Mouse (Mus musculus) embryonic facial prominence, embryonic 10.5 days (tissue): ENCODE results near the gene Ryr2. TPM values are rescaled to one million over a fixed set of nuclear protein-coding genes. Genes with fewer than 3 reads are reported as not detected.

ENCODE experiments used
- DNase-seq: peaks from one replicate; pipeline ENCODE4 v3.0.0-alpha.2; 2017; ENCODE audit warnings: low spot score
- H3K27ac ChIP-seq: fragments of 300-500 bp; sonication (generic); replicated peaks from 2 replicates; pipeline ENCODE4 v1.5.1; 2016; ENCODE audit warnings: mild to moderate bottlenecking
- H3K27me3 ChIP-seq: fragments of 300-500 bp; sonication (generic); replicated peaks from 2 replicates; pipeline ENCODE4 v1.6.1; 2016; ENCODE audit warnings: low read depth, mild to moderate bottlenecking; ENCODE audit not compliant: poor library complexity, severe bottlenecking
- H3K36me3 ChIP-seq: fragments of 300-500 bp; sonication (generic); replicated peaks from 2 replicates; pipeline ENCODE4 v1.6.1; 2016; ENCODE audit warnings: mild to moderate bottlenecking, moderate library complexity
- H3K4me1 ChIP-seq: fragments of 300-500 bp; sonication (generic); 2 replicates; pipeline ENCODE4 v1.6.1; 2016
- H3K4me3 ChIP-seq: fragments of 300-500 bp; sonication (generic); 2 replicates; pipeline ENCODE4 v1.5.1; 2016; ENCODE audit warnings: mild to moderate bottlenecking, moderate library complexity
- H3K9me3 ChIP-seq: fragments of 300-500 bp; sonication (generic); 2 replicates; pipeline ENCODE4 v1.6.1; 2016; ENCODE audit warnings: mild to moderate bottlenecking
- WGBS: fragments of 180-500 bp; shearing (Covaris S2); methylation state at CpG from one replicate; pipeline ENCODE4 v1.1.7; 2016; 5-methylcytosine and 5-hydroxymethylcytosine counted together
- polyA plus RNA-seq: library from polyadenylated mRNA; unstranded; fragments of >200 nt; fragmentation: Nextera tagmentation; extraction: Ambion mirVana; gene quantifications from 2 replicates; pipeline ENCODE4 v1.2.1, GENCODE M21; 2016

Ryr2 gene
- polyA plus RNA-seq, 1 experiment from 2014 or later: 0.14 TPM

DNA sequence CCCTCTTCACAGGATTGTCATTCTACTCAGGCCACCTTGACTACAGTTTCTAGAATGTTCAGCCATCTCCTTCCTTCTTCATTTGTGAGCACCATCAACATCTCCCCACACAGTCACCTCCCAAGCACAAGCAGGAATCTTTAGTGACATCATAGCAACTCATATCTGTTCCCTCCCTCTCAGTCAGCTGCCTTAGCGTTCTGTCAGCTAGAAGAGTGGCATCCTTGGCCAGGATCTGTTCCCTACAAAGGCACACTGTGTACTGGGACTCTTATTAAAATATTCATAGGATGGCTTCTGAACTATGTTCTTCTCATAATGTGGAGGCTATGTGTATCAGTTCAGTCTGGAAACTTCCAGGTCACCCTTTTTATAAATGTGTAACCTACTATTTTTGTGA is 8.1 kb upstream of the Ryr2 start:
- no peaks in the 10 kb centered on the region for H3K36me3 ChIP-seq
- no peak overlapping the region for H3K4me3 ChIP-seq
- WGBS: 72% methylated on average over 1 of the region's 1 CpGs
- no peak for DNase-seq
- no peaks in the 10 kb centered on the region for H3K27me3 ChIP-seq
- H3K4me1 ChIP-seq: no peaks in the 10 kb centered on the region
- H3K27ac ChIP-seq: no peak overlapping the region
- H3K9me3 ChIP-seq: no peaks in the 10 kb centered on the region

DNA sequence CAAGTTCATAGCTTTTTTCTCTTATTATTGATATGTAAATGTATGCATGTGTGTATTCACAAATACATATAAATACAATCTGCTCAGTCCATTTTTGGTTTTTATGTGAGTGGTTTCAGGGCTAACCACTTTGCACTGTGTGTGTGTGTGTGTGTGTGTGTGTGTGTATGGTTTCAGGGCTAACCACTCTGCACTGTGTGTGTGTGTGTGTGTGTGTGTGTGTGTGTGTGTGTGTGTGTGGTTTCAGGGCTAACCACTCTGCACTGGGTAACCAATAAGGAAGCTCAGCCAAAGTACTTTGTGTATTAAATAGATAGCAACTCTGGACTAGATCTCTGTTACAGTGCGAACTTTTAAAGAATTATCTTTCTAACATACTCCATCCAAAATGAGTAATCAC is 2.2 kb upstream of the Ryr2 start:
- Histone ChIP-seq H3K27me3 (peaks cover 46% of the 10 kb centered on the region), H3K9me3 (no peaks in the 10 kb centered on the region), H3K36me3 (no peaks in the 10 kb centered on the region), H3K4me3 (no peak overlapping the region), H3K27ac (no peak overlapping the region), H3K4me1 (peaks cover 14% of the 10 kb centered on the region)
- 97% methylated on average over 1 of the region's 1 CpGs for WGBS
- no peak for DNase-seq

DNA sequence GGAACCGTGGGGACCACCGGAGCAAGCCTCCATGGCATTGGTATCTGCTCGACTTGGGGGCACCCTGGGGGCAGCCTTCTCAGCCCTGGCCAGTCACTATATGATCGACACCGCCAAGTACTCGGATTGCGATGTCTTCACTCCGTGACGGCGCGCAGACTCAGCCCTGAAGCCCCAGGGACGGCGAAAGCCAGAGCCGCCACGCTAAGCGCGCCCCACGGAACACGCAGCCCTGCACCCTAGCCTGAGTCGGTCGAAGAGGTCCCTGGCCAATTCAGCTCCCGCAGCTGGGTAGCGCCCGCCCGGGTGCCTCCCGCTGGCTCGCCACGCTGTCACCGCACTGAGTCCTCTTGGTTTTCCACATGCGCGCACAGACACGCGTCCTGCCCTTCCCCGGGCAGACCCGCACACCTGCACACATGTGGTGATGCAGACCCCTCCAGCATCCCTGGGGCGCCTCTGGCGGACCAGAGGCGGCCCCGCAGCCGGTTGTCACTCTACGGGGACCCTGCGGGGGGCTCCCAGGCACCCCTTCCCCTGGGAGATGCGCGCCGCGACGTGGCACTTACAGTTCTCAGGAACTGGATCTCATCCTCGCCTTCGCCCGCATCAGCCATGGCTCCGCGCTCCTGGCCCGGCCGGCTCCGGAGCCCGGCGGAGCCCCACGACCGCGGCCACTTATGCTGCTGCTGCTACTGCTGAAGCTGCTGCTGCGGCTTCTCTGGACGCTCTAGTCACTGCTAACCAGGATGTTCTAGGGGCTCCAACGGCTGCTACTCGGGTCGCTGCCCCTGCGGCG is 716 bp downstream of the Ryr2 start:
- peak; percentile 65 for DNase-seq
- H3K9me3 ChIP-seq: no peaks in the 10 kb centered on the region
- WGBS: under 1% methylated on average over 67 of the region's 67 CpGs
- H3K27me3 ChIP-seq: peaks cover 59% of the 10 kb centered on the region
- no peaks in the 10 kb centered on the region for H3K36me3 ChIP-seq
- H3K27ac ChIP-seq: peak overlapping the region; percentile 70
- H3K4me1 ChIP-seq: peaks cover 14% of the 10 kb centered on the region
- peak overlapping the region; percentile 77 for H3K4me3 ChIP-seq

DNA sequence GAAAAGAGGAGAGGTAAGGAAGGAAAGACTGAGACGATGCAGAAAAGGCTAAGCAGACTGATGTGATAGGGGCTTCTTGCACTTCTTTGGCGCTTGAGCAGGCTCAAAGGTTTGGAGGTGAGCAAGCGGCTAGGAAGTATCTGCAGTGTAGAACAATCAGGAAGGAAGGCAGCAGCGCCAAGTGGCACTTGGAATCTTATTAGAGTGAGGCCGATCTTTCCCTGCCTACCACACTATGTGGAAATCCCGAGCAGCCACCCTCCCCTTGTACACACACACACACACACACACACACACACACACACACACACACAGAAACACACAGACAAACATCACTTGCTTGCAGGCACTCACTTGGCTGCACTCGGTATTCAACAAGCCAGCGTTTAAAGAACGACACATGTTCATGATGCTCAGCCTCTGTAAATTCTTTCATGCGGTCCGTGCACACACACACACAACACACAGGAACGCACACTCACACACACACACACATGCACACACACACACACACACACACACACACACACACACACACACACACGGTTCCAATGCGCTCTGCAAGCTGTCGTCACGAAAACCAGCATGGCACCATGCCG is 1.4 kb downstream of the Ryr2 start:
- no peaks in the 10 kb centered on the region for H3K36me3 ChIP-seq
- H3K27me3 ChIP-seq: peaks cover 59% of the 10 kb centered on the region
- H3K9me3 ChIP-seq: no peaks in the 10 kb centered on the region
- no peak overlapping the region for H3K27ac ChIP-seq
- WGBS: 8% methylated on average over 17 of the region's 17 CpGs
- peak overlapping the region; percentile 77 for H3K4me3 ChIP-seq
- DNase-seq: peak; percentile 12
- H3K4me1 ChIP-seq: peaks cover 14% of the 10 kb centered on the region

DNA sequence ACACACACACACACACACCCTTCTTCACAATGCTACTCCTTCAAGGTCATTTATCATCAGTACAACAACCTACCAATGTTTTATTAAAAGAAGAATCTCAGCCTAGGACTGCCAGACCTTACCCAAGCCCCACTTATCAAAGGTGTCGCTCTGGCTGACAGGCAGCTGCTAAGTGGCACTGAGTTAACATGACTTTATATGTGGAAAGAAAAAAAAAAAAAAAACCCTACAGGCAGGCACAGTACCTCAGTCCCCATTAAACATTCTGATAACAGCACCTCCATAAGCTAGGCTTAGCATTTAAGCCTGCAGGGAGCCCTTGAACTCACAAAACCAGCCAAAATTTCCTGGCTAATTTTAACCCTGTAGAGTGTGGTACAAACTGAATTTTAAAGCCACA is 2.4 kb downstream of the Ryr2 start:
- H3K4me3 ChIP-seq: no peak overlapping the region
- 45% methylated on average over 1 of the region's 1 CpGs for WGBS
- H3K27me3 ChIP-seq: peaks cover 59% of the 10 kb centered on the region
- no peak for DNase-seq
- no peak overlapping the region for H3K27ac ChIP-seq
- H3K9me3 ChIP-seq: no peaks in the 10 kb centered on the region
- no peaks in the 10 kb centered on the region for H3K36me3 ChIP-seq
- peaks cover 14% of the 10 kb centered on the region for H3K4me1 ChIP-seq

DNA sequence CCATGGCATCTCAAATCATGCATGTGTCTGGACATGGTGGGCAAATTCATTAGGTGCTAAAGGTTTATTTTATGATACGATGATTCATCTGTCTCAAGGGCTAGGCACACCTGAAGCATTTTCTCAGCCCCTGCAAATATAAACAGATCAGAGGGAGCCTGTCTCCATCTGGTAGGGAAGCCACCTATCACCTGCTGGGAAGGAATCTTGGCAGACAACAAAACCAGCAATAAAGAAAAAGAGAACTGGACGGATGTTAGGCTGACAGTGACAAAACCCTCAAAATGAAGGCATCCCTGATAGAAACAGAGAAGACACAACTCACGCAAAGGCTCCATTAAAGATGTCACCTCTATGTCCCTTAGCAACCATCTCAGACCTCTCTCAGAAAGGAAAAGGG is 3.7 kb downstream of the Ryr2 start:
- Histone ChIP-seq H3K27ac (no peak overlapping the region), H3K27me3 (peaks cover 54% of the 10 kb centered on the region), H3K9me3 (no peaks in the 10 kb centered on the region), H3K36me3 (no peaks in the 10 kb centered on the region), H3K4me3 (no peak overlapping the region), H3K4me1 (peaks cover 14% of the 10 kb centered on the region)
- no peak for DNase-seq
- WGBS: 73% methylated on average over 3 of the region's 3 CpGs

DNA sequence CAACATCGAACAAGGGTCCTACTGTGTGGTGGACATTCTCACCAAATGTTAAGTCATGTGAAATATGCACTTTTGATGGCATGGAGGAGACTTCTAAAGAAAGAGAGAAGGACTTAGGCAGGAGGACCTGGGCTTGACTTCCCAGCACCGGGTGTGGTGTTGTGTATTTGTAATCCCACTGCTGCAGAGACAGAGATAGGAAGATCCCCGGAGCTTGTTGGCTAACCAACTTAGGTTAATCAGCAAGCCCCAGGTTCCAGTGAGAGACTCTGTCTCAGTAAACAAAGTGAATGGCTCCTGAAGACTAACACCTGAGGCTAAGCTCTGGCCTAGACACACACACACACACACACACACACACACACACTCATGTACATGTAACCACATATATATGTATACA is 7.3 kb downstream of the Ryr2 start:
- WGBS: 92% methylated on average over 3 of the region's 3 CpGs
- Histone ChIP-seq H3K36me3 (no peaks in the 10 kb centered on the region), H3K27ac (no peak overlapping the region), H3K9me3 (no peaks in the 10 kb centered on the region), H3K27me3 (peaks cover 18% of the 10 kb centered on the region), H3K4me1 (no peaks in the 10 kb centered on the region), H3K4me3 (no peak overlapping the region)
- DNase-seq: no peak

DNA sequence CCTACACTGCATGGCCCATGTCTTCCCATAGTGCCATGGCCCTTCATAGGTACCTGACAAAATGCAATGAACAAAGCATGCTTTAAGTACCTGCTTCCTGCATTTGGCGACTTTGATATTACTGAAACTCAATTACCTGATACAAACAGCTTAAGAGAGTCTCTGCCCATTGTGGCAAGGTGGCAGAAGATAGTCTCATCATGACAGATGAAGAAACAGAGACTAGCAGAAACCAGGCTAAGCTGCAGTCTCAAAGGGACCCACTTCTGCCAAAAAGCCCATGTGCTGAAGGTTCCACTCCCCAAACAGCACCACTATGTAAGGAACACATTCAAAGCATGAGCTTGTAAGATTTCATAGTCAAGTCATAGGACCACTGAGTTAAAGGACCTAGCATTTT is 7.8 kb downstream of the Ryr2 start:
- H3K9me3 ChIP-seq: no peaks in the 10 kb centered on the region
- peaks cover 14% of the 10 kb centered on the region for H3K27me3 ChIP-seq
- H3K36me3 ChIP-seq: no peaks in the 10 kb centered on the region
- no peaks in the 10 kb centered on the region for H3K4me1 ChIP-seq
- DNase-seq: no peak
- H3K4me3 ChIP-seq: no peak overlapping the region
- H3K27ac ChIP-seq: no peak overlapping the region
- 79% methylated on average over 1 of the region's 1 CpGs for WGBS

DNA sequence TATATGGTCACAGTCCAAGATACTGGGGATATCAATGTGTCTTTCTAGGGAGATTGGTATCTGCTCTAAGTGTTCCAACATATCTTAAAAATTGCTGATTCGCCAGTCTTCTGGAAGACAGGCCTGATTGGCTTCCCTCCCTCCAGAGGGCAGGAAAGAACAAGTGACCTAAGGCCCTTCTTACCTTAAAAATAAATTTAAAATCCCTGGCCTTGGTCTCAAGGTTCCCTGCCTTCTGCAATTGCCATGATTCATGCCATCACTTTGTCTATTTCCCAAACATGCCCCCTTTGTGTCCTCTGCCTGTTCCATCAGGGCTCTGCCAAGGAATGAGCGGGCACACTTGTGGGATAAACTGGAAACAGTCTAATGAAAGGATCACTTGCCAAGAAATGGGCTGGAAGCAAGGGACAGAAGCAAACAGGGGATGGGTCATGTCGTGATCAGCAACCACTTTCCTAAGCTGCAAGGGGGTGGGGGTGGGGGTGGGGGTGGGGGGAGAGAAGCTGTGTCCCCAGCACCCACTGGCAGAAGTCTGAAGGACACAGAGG is 10.3 kb downstream of the Ryr2 start:
- no peak overlapping the region for H3K4me3 ChIP-seq
- H3K4me1 ChIP-seq: no peaks in the 10 kb centered on the region
- no peak overlapping the region for H3K27ac ChIP-seq
- H3K9me3 ChIP-seq: no peaks in the 10 kb centered on the region
- no peaks in the 10 kb centered on the region; the same call in 1 of the 2 replicates for H3K27me3 ChIP-seq
- DNase-seq: no peak
- WGBS: 85% methylated on average over 3 of the region's 3 CpGs
- no peaks in the 10 kb centered on the region for H3K36me3 ChIP-seq

DNA sequence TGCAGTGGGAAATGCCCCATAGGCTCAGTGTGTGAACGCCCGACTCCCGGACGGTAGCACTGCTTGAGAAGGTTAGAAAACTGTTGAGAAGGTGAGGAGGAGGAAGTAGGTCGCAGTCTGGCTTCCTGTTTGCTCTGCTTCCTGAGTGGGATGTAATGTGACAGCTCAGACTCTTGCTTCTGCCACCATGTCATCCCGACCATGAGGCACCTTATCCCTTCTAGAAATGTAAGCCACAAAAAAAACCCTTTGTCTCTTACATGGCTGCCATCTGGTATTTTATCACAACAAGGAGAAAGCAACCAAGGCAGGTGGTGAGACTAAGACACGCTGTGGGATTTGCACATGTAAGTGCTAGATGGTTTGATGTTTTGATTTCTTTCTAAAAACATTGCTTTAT is 12.2 kb downstream of the Ryr2 start:
- H3K9me3 ChIP-seq: no peaks in the 10 kb centered on the region
- no peaks in the 10 kb centered on the region for H3K4me1 ChIP-seq
- 77% methylated on average over 7 of the region's 7 CpGs for WGBS
- no peaks in the 10 kb centered on the region for H3K36me3 ChIP-seq
- no peaks in the 10 kb centered on the region for H3K27me3 ChIP-seq
- no peak for DNase-seq
- H3K27ac ChIP-seq: no peak overlapping the region
- H3K4me3 ChIP-seq: no peak overlapping the region

DNA sequence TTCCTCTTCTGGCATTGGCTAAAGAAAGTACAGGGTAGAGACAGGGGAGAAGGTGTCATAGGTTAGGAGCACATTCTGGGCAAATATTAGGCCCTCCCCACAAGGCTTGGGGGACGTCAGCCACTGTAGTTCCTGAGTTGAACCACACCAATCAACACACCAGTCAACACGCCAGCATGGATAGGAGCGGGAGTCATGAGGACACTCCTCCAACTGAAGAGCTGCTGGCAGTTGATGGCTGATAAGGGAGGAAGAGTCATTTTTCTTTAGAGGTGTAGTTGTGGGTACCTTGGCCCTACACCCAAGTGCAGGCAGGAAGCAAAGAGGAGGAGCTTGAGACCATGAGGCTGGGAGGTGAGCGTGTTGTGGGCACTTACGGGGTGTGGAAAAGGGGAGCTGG is 13.6 kb downstream of the Ryr2 start:
- DNase-seq: no peak
- Histone ChIP-seq H3K4me3 (no peak overlapping the region), H3K4me1 (no peaks in the 10 kb centered on the region), H3K36me3 (no peaks in the 10 kb centered on the region), H3K9me3 (no peaks in the 10 kb centered on the region), H3K27me3 (no peaks in the 10 kb centered on the region), H3K27ac (no peak overlapping the region)
- 84% methylated on average over 5 of the region's 5 CpGs for WGBS

DNA sequence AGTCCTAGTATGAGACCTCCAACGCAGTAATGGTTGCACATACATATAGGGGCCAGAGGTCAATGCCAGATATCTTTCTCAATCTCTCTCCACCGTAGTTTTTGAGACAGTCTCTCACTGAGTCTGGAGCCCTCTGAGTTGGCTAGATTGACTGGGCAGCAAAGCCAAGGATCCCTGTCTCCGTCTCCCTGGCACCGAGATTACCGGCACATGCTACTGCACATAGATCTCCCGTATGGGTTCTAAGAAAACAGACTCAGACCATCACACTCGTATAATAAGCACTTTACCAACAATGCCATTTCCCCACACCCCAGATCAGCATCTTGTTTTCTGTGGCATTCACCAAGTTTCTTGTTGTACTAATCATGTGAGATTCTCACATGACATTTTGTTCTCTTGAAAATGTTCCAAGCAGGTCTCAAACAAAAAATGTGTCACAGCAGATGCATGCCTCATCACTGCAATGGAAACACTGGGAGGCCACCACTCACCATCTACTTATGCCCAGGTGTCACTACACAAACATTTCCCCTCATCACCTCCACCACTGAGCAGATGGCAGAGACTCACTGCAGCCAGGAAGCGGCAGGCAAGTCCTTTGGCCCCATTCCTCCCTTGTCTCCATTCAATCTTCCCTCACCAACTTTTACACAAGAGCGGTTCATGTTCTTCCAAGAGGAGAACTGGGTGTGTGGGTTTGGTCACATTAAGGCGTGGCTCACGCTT is 14.2 kb downstream of the Ryr2 start:
- no peak for DNase-seq
- Histone ChIP-seq H3K27me3 (no peaks in the 10 kb centered on the region), H3K27ac (no peak overlapping the region), H3K36me3 (no peaks in the 10 kb centered on the region), H3K9me3 (no peaks in the 10 kb centered on the region), H3K4me3 (no peak overlapping the region), H3K4me1 (no peaks in the 10 kb centered on the region)
- 90% methylated on average over 11 of the region's 11 CpGs for WGBS

DNA sequence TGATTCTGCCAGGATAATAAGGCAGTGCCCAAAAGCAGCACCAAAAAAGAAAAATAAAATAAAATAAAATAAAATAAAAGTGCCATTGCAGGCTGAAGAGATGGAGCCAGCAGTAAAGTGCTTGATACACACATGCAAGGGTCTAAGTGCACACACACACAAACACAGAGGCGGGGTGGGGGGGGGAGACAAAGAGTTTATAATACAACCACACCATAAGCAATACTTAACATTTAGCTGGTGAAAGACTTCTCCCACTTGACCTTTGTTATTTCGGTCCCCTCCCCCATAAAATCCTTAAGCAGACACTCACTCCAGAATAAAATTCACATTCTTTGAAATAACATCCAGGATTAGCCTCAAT is 22.7 kb downstream of the Ryr2 start:
- no peak overlapping the region for H3K27ac ChIP-seq
- H3K4me3 ChIP-seq: no peak overlapping the region
- no peak for DNase-seq
- no peaks in the 10 kb centered on the region for H3K4me1 ChIP-seq
- H3K9me3 ChIP-seq: no peaks in the 10 kb centered on the region
- 80% methylated on average over 2 of the region's 2 CpGs for WGBS
- H3K27me3 ChIP-seq: no peaks in the 10 kb centered on the region
- no peaks in the 10 kb centered on the region for H3K36me3 ChIP-seq
